8 mouse cellular contexts compared by ENCODE assay signal in genomic region chr6:108782526-108783183, GRCm38 (mm10). TPM values are rescaled to one million over a fixed set of nuclear protein-coding genes. Genes with fewer than 3 reads are reported as not detected.
DNase-seq lines count a peak whose midpoint lies in the region; ATAC-seq and TF ChIP-seq lines count a peak whose summit lies in the region.

Gene Arl8b (plus strand): TSS chr6:108783099.

- H3K36me3 ChIP-seq in embryonic facial prominence, embryonic 13.5 days = no peaks in the 10 kb centered on the region
- peaks cover 15% of the 10 kb centered on the region for H3K36me3 ChIP-seq in heart, adult 2 months (ENCODE audit: control insufficient read depth, insufficient read depth, low read length)
- H3K36me3 ChIP-seq in limb, embryonic 13.5 days = no peaks in the 10 kb centered on the region
- no peaks in the 10 kb centered on the region for H3K36me3 ChIP-seq in midbrain, embryonic 16.5 days (ENCODE audit: control insufficient read depth, insufficient read depth, low read length)

- no peaks in the 10 kb centered on the region for H3K27me3 ChIP-seq in embryonic facial prominence, embryonic 13.5 days
- H3K27me3 ChIP-seq in heart, adult 2 months (ENCODE audit: control insufficient read depth, insufficient read depth, low read length) = no peaks in the 10 kb centered on the region
- H3K27me3 ChIP-seq in limb, embryonic 13.5 days = no peaks in the 10 kb centered on the region
- no peaks in the 10 kb centered on the region for H3K27me3 ChIP-seq in midbrain, embryonic 16.5 days (ENCODE audit: control insufficient read depth, insufficient read depth, low read depth, low read length)

- ATAC-seq in embryonic facial prominence, embryonic 13.5 days (ENCODE audit: insufficient number of reproducible peaks, insufficient read depth, low FRiP score, low TSS enrichment, low read depth) = peak; percentile 91
- ATAC-seq in limb, embryonic 13.5 days (ENCODE audit: low FRiP score, low read depth) = peak; percentile 94
- peak; percentile 96 for ATAC-seq in midbrain, embryonic 16.5 days

- H3K9ac ChIP-seq in embryonic facial prominence, embryonic 13.5 days = peak within 1 kb of the TSS; percentile 97
- peak within 1 kb of the TSS; percentile 96 for H3K9ac ChIP-seq in heart, adult 2 months (ENCODE audit: low read depth, low read length)
- H3K9ac ChIP-seq in limb, embryonic 13.5 days = peak within 1 kb of the TSS; percentile 97
- peak within 1 kb of the TSS; percentile 96 for H3K9ac ChIP-seq in midbrain, embryonic 16.5 days (ENCODE audit: low read depth, low read length)

- TF ChIP-seq POLR2A in heart, adult 2 months (IDR thresholded peaks at IDR 0.05; ENCODE audit: insufficient read depth, low read depth, low read length) = peak; percentile 74; the same call in 1 of the 2 replicates

- 9% methylated on average over 36 of the region's 36 CpGs for WGBS in embryonic facial prominence, embryonic 13.5 days
- 9% methylated on average over 36 of the region's 36 CpGs for WGBS in heart, adult 2 months
- 12% methylated on average over 31 of the region's 36 CpGs for WGBS in limb, embryonic 13.5 days
- 10% methylated on average over 36 of the region's 36 CpGs for WGBS in midbrain, embryonic 16.5 days

- peak; percentile 98 for TF ChIP-seq CTCF in heart, adult 2 months (IDR thresholded peaks at IDR 0.05)

- TF ChIP-seq EP300 in heart, adult 2 months (IDR thresholded peaks at IDR 0.05; ENCODE audit: insufficient read depth, low read depth, low read length) = peak; percentile 79; the same call in 1 of the 2 replicates

- peaks cover 17% of the 10 kb centered on the region for H3K4me1 ChIP-seq in embryonic facial prominence, embryonic 13.5 days
- peaks cover 4% of the 10 kb centered on the region for H3K4me1 ChIP-seq in heart, adult 2 months (ENCODE audit: control insufficient read depth, insufficient read depth, low read length)
- peaks cover 15% of the 10 kb centered on the region for H3K4me1 ChIP-seq in limb, embryonic 13.5 days
- H3K4me1 ChIP-seq in midbrain, embryonic 16.5 days (ENCODE audit: control insufficient read depth, insufficient read depth, low read length) = peaks cover 20% of the 10 kb centered on the region

- peaks cover 10% of the 10 kb centered on the region for H3K79me2 ChIP-seq in heart, adult 2 months (replicated peaks; ENCODE audit: control insufficient read depth, insufficient read depth, low read length)

- H3K4me3 ChIP-seq in embryonic facial prominence, embryonic 13.5 days = peak within 1 kb of the TSS; percentile 100
- H3K4me3 ChIP-seq in heart, adult 2 months = peak within 1 kb of the TSS; percentile 98
- H3K4me3 ChIP-seq in limb, embryonic 13.5 days = peak within 1 kb of the TSS; percentile 100
- peak within 1 kb of the TSS; percentile 100 for H3K4me3 ChIP-seq in midbrain, embryonic 16.5 days (ENCODE audit: low read depth, low read length)

- peak within 1 kb of the TSS; percentile 85 for H3K4me2 ChIP-seq in embryonic facial prominence, embryonic 13.5 days
- peak within 1 kb of the TSS; percentile 74 for H3K4me2 ChIP-seq in limb, embryonic 13.5 days (replicated peaks)
- H3K4me2 ChIP-seq in midbrain, embryonic 16.5 days (ENCODE audit: low read length) = peak within 1 kb of the TSS; percentile 70

- peak within 1 kb of the TSS; percentile 80 for H3K27ac ChIP-seq in embryonic facial prominence, embryonic 13.5 days
- peak within 1 kb of the TSS; percentile 82 for H3K27ac ChIP-seq in heart, adult 2 months
- peak within 1 kb of the TSS; percentile 77 for H3K27ac ChIP-seq in limb, embryonic 13.5 days
- H3K27ac ChIP-seq in midbrain, embryonic 16.5 days (ENCODE audit: low read length) = peak within 1 kb of the TSS; percentile 88

- DNase-seq in 3134 (ENCODE audit: extremely low read depth, insufficient read length, low spot score) = peak; percentile 96
- DNase-seq in adrenal gland, postnatal 36 days = peak; percentile 98 to 99
- DNase-seq in heart, adult 2 months = peak; percentile 96 to 98
- peak; percentile 93 to 95 for DNase-seq in kidney, adult 8-10 months
- DNase-seq in spleen, postnatal 10 days (ENCODE audit: low spot score in 2 of 2) = peak; percentile 94 to 97

- no peaks in the 10 kb centered on the region for H3K9me3 ChIP-seq in embryonic facial prominence, embryonic 13.5 days
- no peaks in the 10 kb centered on the region for H3K9me3 ChIP-seq in limb, embryonic 13.5 days
- H3K9me3 ChIP-seq in midbrain, embryonic 16.5 days (replicated peaks; ENCODE audit: control insufficient read depth, low read length, poor library complexity, severe bottlenecking) = no peaks in the 10 kb centered on the region

- intact Hi-C loops in heart, adult 2 months (cut with DNase I) = loop anchor here (2.0 kb wide), 1 partner anchor 46 kb away; the partner anchor contains the start of gene Edem1

RNA-seq across cellular contexts. Expression of gene Arl8b, which starts in this region (rescaled TPM):
- 100 to 1,000 TPM; 115 to 126 TPM for total RNA-seq in adrenal gland, postnatal 36 days (2021)
- 63.3 and 70.2 TPM in 2 replicates for polyA plus RNA-seq in embryonic facial prominence, embryonic 13.5 days (2015; fragmentation: Nextera tagmentation; extraction: Ambion mirVana)
- total RNA-seq in heart, adult 2 months (2021) = 100 to 1,000 TPM in 1 of 2 experiments, 10 to 100 TPM in 1; 93.0 to 101 TPM
- 21.5 and 39.1 TPM in 2 replicates for polyA plus RNA-seq in heart, adult 2 months (2012; rRNA removed)
- 65.2 and 72.2 TPM in 2 replicates for polyA plus RNA-seq in limb, embryonic 13.5 days (2015; fragmentation: Nextera tagmentation; extraction: Ambion mirVana)
- 106 and 112 TPM in 2 replicates for polyA plus RNA-seq in midbrain, embryonic 16.5 days (2015; fragmentation: Nextera tagmentation; extraction: Ambion mirVana)

Comparison
In these comparisons a context has a peak if more than half of its experiments do, and no peak if none do; other contexts are left out.
1. Peak in every context shown above with its lines: DNase-seq, ATAC-seq, H3K4me3 ChIP-seq and H3K27ac ChIP-seq.